ENCODE assay signal across 14 mouse cellular contexts in genomic region chr14:114842327-114842726, GRCm38 (mm10).
"Had no signal": no experiment of that assay in that cellular context is flagged by ENCODE, and none has a peak within 500 bp of the region (broad histone marks: within the 10 kb centered on the region; RNA-seq: fewer than 3 reads in every experiment).

No protein-coding gene starts in this region.

- H3K4me3 ChIP-seq: kidney, embryonic 15.5 days; limb, embryonic 15.5 days; liver, embryonic 13.5 days; midbrain, embryonic 13.5 days; stomach, embryonic 15.5 days had no signal

- ATAC-seq: hindbrain, postnatal 0 days; intestine, embryonic 16.5 days; liver, postnatal 0 days had no signal

- H3K4me2 ChIP-seq: kidney, embryonic 15.5 days; limb, embryonic 15.5 days; liver, embryonic 13.5 days; midbrain, embryonic 13.5 days; stomach, embryonic 15.5 days had no signal

- H3K9ac ChIP-seq: kidney, embryonic 15.5 days; limb, embryonic 15.5 days; liver, embryonic 13.5 days; liver, postnatal 0 days; midbrain, embryonic 13.5 days; stomach, embryonic 15.5 days had no signal

- DNase-seq: kidney, adult 2 months; kidney, postnatal 14 days; left cerebral cortex, postnatal 4 days; liver, embryonic 13.5 days; liver, postnatal 0 days; right cerebral cortex, postnatal 14 days; thymus, adult 2 months; thymus, postnatal 36 days had no signal

- H3K9me3 ChIP-seq: kidney, embryonic 15.5 days; limb, embryonic 15.5 days; liver, embryonic 13.5 days; midbrain, embryonic 13.5 days; stomach, embryonic 15.5 days had no signal

- H3K36me3 ChIP-seq: kidney, embryonic 15.5 days; limb, embryonic 15.5 days; liver, embryonic 13.5 days; midbrain, embryonic 13.5 days; stomach, embryonic 15.5 days had no signal

- H3K27me3 ChIP-seq: kidney, embryonic 15.5 days; limb, embryonic 15.5 days; liver, embryonic 13.5 days; midbrain, embryonic 13.5 days; stomach, embryonic 15.5 days had no signal

- H3K27ac ChIP-seq: hindbrain, postnatal 0 days; kidney, embryonic 15.5 days; limb, embryonic 15.5 days; liver, embryonic 13.5 days; midbrain, embryonic 13.5 days; stomach, embryonic 15.5 days had no signal

- H3K4me1 ChIP-seq: liver, embryonic 13.5 days; stomach, embryonic 15.5 days had no signal
